Mouse (Mus musculus): ENCODE results near the gene Nr2f2.

DNA sequence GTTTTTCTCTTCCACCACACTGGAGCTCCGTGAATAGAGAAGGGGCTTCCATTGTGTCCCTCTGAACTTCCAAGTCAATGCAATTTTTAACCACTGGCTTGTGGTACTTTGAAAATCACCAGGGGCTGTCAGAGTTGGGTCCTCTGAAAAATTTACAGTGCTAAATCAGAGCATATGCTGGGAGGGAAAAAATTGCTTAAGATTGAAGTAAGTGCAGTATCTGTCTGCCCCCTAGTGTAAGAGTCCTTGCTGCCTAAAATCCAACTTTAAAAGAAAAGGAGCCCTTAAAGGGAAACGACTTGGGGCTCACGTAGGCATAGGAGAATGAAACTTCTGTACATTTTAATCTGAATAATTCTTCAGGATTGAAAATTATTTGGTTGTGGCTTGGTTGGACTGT is 1.7 kb downstream of the Nr2f2 start:
- TF ChIP-seq GATA1 (IDR thresholded peaks at IDR 0.05; ENCODE audit: borderline replicate concordance, low read length) = no peak
- TF ChIP-seq FLI1 (IDR thresholded peaks at IDR 0.05; ENCODE audit: low read length) = no peak
